Mouse (Mus musculus) thymus, adult 18-20 months (tissue): ENCODE results near the gene Cox4i2.

Experiments used
- DNase-seq, 2 experiments: peaks; one replicate each; pipeline ENCODE4 v3.0.0; 2022; ENCODE audit warnings: mixed read lengths in 2 of 2

Cox4i2 gene

GRCm38 (mm10) chr2:152802303-152802702, 48.3 kb downstream of the Cox4i2 start:
- no peak for DNase-seq

GRCm38 (mm10) chr2:152803081-152803480, 49.1 kb downstream of the Cox4i2 start:
- DNase-seq, result no peak

- DNase-seq, result peak; percentile 37 to 60
These were observed 50.6 kb downstream of the Cox4i2 start for GRCm38 (mm10) chr2:152804408-152805110.

DNA sequence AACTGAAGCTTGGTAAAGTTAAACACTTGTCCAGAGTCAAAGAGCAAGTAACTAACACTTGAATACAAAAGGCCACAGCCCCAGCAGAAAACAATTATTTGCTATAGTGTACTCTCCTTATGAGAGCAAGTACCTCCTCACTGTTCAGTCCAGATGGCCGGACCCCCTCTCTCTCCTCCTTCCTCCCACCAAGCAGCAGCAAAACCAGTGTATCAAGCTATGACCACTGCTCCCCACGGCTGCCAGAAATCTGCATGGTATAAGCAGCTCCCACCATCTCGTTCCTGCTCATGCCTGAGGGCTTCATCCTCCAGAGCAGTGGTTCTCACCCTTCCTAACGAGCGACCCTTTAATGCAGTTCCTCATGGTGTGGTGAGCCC, 51.1 kb downstream of the Cox4i2 start:
- no peak for DNase-seq

GRCm38 (mm10) chr2:152806037-152806436, 52.1 kb downstream of the Cox4i2 start:
- no peak for DNase-seq

DNA sequence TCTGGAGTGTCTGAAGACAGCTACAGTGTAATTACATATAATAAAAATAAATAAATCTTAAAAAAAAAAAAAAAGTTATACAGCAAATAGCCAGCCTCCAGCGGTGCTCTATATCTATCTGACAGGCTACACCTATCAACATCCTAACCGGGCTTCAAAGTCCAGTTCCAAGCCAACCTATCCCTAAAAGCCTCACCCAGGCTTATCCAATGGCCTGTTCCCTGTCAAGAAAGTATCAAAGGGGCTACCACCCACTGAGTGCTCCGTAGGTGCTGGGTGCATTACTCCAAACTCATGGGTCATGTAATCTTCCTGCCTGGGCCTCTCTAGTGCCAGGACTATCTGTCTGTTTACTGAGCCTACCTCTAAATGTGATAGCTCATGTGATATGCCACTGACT, 54.2 kb downstream of the Cox4i2 start:
- DNase-seq, result no peak

DNA sequence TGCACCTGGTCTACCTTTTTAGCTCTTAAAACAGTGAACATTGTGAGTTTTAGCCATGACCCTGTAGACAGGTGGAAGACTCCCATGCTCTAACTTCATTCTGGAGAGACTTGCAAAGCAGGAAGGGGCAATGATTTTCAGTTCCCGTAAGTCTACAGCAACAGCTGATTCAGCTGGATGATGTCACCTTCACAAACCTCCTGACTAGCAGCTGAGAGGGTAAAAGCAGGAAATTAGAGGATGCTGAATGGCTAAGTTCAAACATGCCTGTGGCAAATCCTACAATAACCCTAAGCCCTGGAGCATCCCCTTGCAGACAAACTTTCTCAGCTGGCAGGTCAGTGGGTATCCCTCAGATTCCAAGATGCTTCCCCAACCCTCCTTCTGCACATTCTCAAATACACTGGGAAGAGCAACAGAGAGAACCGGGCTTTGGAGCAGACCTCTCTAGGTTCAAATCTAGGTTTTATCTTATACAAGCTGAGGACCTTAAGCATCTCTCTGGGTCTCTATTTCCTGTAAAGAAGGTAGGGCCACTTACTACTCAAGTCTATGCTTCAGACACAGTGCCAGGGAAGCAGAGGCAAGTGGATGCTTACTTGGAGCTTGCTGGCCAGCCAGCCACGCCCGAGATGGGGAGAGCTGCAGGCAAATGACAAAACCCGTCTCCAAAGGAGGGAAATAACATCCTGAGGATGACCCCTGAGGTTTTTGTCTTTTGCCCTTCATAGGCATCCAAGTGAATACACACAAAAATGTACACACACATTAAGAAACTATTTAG, 56.4 kb downstream of the Cox4i2 start:
- no peak for DNase-seq

DNA sequence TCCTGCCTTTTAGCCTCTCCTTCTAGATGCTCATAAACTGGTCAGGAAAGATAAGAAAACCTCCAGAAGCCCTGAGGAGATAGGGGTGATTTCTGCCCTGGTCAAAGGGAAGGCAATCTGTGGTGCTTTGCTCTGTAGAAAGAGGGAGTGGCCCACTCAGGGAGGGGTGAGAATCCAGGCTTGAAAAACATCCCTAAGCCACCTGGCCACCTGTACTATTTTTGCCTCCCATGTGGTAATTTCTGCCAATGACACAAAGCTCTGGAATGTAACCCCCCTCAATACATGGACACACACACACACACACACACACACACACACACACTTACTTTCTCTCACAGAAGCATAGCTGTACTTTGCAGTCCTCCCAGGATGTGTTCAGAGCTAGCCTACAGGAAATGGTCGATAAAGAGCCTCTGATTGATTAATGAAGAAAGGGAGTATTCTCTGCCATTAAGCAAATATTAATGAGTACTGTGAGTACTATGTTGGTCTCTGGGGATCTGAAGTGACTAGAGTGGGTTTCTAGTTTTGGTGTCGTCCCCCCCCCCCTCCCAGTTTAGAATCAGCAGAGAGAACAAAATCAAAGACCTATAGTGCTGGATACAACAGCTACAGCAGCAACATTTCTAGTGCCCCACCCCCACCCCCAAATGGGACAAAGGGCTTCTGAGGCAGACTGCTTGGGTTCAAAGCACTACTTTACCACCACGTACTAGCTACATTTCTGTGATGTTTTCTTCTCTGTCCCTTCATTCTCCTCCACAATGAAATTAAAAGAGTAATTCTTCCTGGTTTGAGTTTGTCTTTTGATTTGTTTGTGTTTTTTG, 57.6 kb downstream of the Cox4i2 start:
- no peak for DNase-seq

DNA sequence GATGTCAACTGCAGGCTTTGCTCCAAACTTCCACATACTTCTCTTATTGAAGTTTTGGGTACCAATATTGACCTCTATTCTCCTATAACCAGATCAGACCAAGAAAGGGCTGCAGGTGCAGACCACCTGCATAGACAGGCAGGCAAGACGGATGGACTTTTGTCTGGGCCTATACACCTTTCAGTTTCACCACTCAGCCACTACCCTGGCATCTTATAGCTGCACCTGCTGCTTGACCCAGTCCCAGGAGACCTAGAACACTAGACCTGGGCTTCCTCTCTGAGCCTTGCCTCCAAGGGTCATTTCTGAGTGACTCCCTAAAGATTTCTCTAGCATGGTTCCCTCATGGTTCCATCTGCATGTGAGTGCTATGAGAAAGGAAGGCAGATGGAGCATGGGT, 59.3 kb downstream of the Cox4i2 start:
- peak in 1 of 2 experiments; percentile 11 for DNase-seq

GRCm38 (mm10) chr2:152814213-152814874, 60.4 kb downstream of the Cox4i2 start:
- peak in 1 of 2 experiments; percentile 3 for DNase-seq
